Mouse (Mus musculus) liver, embryonic 15.5 days (tissue): ENCODE data around the gene Cx3cl1. TPM values are rescaled to one million over a fixed set of nuclear protein-coding genes. Genes with fewer than 3 reads are reported as not detected.

Source experiments
- ATAC-seq: fragments of 200-750 bp; cut with Nextera tagmentation; 2 replicates; pipeline ENCODE4 v1.8.0; 2017; ENCODE audit warnings: moderate number of reproducible peaks, mild to moderate bottlenecking, moderate library complexity; ENCODE audit not compliant: insufficient read depth
- H3K27ac ChIP-seq: fragments of 300-500 bp; sonication (generic); replicated peaks from 2 replicates; pipeline ENCODE4 v1.5.1; 2015; ENCODE audit warnings: mild to moderate bottlenecking, inconsistent platforms
- H3K27me3 ChIP-seq: fragments of 300-500 bp; sonication (generic); 2 replicates; pipeline ENCODE4 v1.6.1; 2015; ENCODE audit warnings: mild to moderate bottlenecking, inconsistent platforms
- H3K36me3 ChIP-seq: fragments of 300-500 bp; sonication (generic); replicated peaks from 2 replicates; pipeline ENCODE4 v1.6.1; 2015; ENCODE audit warnings: moderate library complexity, mild to moderate bottlenecking, inconsistent platforms
- H3K4me1 ChIP-seq: fragments of 300-500 bp; sonication (generic); replicated peaks from 2 replicates; pipeline ENCODE4 v1.6.1; 2015; ENCODE audit warnings: inconsistent platforms
- H3K4me2 ChIP-seq: fragments of 300-500 bp; sonication (generic); 2 replicates; pipeline ENCODE4 v1.6.1; 2015; ENCODE audit warnings: moderate library complexity, mild to moderate bottlenecking, inconsistent platforms
- H3K4me3 ChIP-seq: fragments of 300-500 bp; sonication (generic); replicated peaks from 2 replicates; pipeline ENCODE4 v1.5.1; 2015; ENCODE audit warnings: mild to moderate bottlenecking, inconsistent platforms
- H3K9ac ChIP-seq: fragments of 300-500 bp; sonication (generic); 2 replicates; pipeline ENCODE4 v1.6.1; 2015; ENCODE audit warnings: moderate library complexity, mild to moderate bottlenecking, inconsistent platforms
- H3K9me3 ChIP-seq: fragments of 300-500 bp; sonication (generic); replicated peaks from 2 replicates; pipeline ENCODE4 v1.6.1; 2016; ENCODE audit warnings: inconsistent platforms
- WGBS: fragments of 180-500 bp; shearing (Covaris S2); methylation state at CpG from one replicate; pipeline ENCODE4 v1.1.7; 2015; ENCODE audit warnings: mixed read lengths; ENCODE audit not compliant: insufficient replicate concordance; 5-methylcytosine and 5-hydroxymethylcytosine counted together
- polyA plus RNA-seq: library from polyadenylated mRNA; unstranded; fragments of >200 nt; fragmentation: Nextera tagmentation; extraction: Ambion mirVana; gene quantifications from 2 replicates; pipeline ENCODE4 v1.2.1, GENCODE M21; 2015

Gene Cx3cl1
- polyA plus RNA-seq, 1 experiment from 2014 or later, result 0.33 TPM

GRCm38 (mm10) chr8:94803551-94803950 is 31.7 kb downstream of the Cx3cl1 start:
- WGBS, result 47% methylated on average over 6 of the region's 6 CpGs
- Histone ChIP-seq H3K27ac (no peak overlapping the region), H3K4me3 (no peak overlapping the region), H3K27me3 (peaks cover 48% of the 10 kb centered on the region), H3K9me3 (no peaks in the 10 kb centered on the region), H3K4me2 (no peak overlapping the region), H3K36me3 (no peaks in the 10 kb centered on the region), H3K9ac (no peak overlapping the region), H3K4me1 (peaks cover 47% of the 10 kb centered on the region)
- no peak for ATAC-seq

DNA sequence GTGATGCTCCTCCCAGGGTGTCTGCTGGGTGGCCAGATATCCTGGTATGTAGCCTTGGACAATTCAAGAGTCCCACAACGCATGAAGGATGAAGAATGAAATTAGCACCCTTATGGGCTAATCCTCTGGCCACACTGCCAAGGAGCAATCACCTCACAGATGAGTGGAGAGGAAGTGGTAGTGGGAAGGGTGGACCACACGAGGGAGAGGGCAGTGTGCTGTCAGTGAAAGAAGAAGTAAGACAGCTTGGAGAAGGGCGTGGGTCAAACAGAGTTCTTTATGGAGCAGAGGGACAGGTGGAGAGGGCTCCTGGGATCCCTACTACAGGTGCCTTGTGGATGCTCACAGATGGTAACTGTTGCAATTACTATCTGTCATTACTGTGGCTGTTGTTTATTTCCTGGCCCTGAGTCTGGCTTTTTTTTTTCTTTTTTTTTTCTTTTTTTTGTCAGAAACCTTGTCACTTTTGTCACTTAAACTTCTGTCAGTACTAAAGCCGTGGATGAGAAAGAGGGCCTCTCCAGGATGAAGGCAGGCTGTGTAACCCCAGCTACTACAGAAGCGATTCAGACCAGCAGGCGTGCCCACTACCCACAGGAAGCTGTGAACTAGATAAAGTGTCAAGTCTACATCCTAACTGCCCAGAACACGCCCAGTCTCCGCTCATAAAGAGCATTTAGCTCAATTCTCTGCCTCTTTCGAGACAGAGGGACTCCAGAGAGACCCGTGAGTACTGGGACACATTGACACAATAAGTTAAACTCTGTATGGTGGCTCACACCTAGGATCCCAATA is 32.9 kb downstream of the Cx3cl1 start:
- WGBS, result 16% methylated on average over 10 of the region's 10 CpGs
- H3K9ac ChIP-seq, result no peak overlapping the region

DNA sequence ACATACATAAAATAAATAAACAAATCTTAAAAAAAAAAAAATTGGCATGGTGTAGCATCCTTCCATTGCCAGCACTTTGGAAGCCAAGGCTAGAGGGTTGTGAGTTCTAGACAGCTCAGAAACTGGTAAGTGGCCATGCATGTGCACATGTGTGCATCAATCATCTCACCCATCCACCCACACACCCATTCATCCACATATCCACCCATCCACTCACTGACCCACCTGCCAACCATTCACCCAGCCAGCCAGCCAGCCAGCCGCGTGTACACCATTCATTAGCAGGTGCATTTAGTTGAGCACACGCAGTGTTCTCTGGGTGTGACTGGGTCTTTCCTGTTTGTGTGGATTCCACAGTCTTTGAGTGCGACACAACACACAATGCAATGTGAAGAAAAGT is 34.0 kb downstream of the Cx3cl1 start:
- H3K36me3 ChIP-seq, result no peaks in the 10 kb centered on the region
- no peak for ATAC-seq
- peaks cover 60% of the 10 kb centered on the region for H3K4me1 ChIP-seq
- no peaks in the 10 kb centered on the region for H3K9me3 ChIP-seq
- peaks cover 45% of the 10 kb centered on the region for H3K27me3 ChIP-seq
- no peak overlapping the region for H3K27ac ChIP-seq
- H3K4me2 ChIP-seq, result no peak overlapping the region
- WGBS, result 63% methylated on average over 4 of the region's 4 CpGs
- no peak overlapping the region for H3K4me3 ChIP-seq
- no peak overlapping the region for H3K9ac ChIP-seq

More for the DNA sequence above, 32.9 kb downstream of the Cx3cl1 start:
- Histone ChIP-seq H3K4me3 (no peak overlapping the region), H3K36me3 (no peaks in the 10 kb centered on the region), H3K27me3 (peaks cover 48% of the 10 kb centered on the region), H3K27ac (no peak overlapping the region), H3K4me2 (no peak overlapping the region), H3K9me3 (no peaks in the 10 kb centered on the region), H3K4me1 (peaks cover 59% of the 10 kb centered on the region)
- ATAC-seq, result no peak

GRCm38 (mm10) chr8:94807506-94807905 is 35.7 kb downstream of the Cx3cl1 start:
- Histone ChIP-seq H3K9me3 (no peaks in the 10 kb centered on the region), H3K36me3 (no peaks in the 10 kb centered on the region), H3K4me3 (no peak overlapping the region), H3K4me2 (no peak overlapping the region), H3K27me3 (peaks cover 28% of the 10 kb centered on the region), H3K27ac (no peak overlapping the region), H3K9ac (no peak overlapping the region), H3K4me1 (peaks cover 48% of the 10 kb centered on the region)
- 60% methylated on average over 7 of the region's 7 CpGs for WGBS
- no peak for ATAC-seq

GRCm38 (mm10) chr8:94808372-94808771 is 36.6 kb downstream of the Cx3cl1 start:
- Histone ChIP-seq H3K9me3 (no peaks in the 10 kb centered on the region), H3K4me2 (no peak overlapping the region), H3K4me3 (no peak overlapping the region), H3K27me3 (peaks cover 28% of the 10 kb centered on the region), H3K9ac (no peak overlapping the region), H3K36me3 (no peaks in the 10 kb centered on the region), H3K4me1 (peaks cover 49% of the 10 kb centered on the region), H3K27ac (no peak overlapping the region)
- ATAC-seq, result no peak
- 55% methylated on average over 6 of the region's 6 CpGs for WGBS

DNA sequence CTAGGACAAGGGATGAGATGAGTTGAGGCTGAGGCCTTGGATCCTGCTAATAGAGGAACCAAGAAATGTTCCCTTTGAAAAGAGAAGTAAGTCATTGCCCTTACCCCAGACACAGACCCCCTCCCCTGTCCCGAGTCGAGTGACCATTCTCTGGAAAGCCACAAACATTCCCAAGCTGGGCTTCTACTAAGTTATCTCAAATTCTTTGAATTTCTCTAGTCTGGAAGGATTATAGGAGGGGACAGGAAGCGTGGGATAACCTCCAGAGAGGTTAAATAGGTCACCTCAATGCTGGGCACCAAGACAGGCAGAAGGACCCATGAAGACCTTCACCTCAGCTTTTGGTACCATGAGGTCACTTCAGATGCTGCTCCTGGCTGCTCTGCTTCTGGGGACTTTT is 38.3 kb downstream of the Cx3cl1 start, which contains the start of gene Ccl17:
Gene Ccl17, plus strand, starts transcription at position 301 of the 400 bp plus-strand sequence.
- 29% methylated on average over 3 of the region's 3 CpGs for WGBS
- no peak within 1 kb of the TSS for H3K9ac ChIP-seq
- H3K36me3 ChIP-seq, result no peaks in the 10 kb centered on the region
- H3K4me2 ChIP-seq, result no peak within 1 kb of the TSS
- H3K27me3 ChIP-seq, result peaks cover 16% of the 10 kb centered on the region
- 0 out of 2 replicates have a peak within 1 kb of the TSS, but pooled peaks have one; percentile 14 for H3K27ac ChIP-seq
- H3K4me1 ChIP-seq, result peaks cover 35% of the 10 kb centered on the region
- no peak for ATAC-seq
- H3K9me3 ChIP-seq, result no peaks in the 10 kb centered on the region
- no peak within 1 kb of the TSS for H3K4me3 ChIP-seq

- Histone ChIP-seq H3K27me3 (peaks cover 14% of the 10 kb centered on the region), H3K4me2 (no peak overlapping the region), H3K4me3 (no peak overlapping the region), H3K9me3 (no peaks in the 10 kb centered on the region), H3K4me1 (peaks cover 33% of the 10 kb centered on the region), H3K36me3 (no peaks in the 10 kb centered on the region), H3K27ac (no peak overlapping the region), H3K9ac (no peak overlapping the region)
- 69% methylated on average over 5 of the region's 5 CpGs for WGBS
- no peak for ATAC-seq
These were observed 39.0 kb downstream of the Cx3cl1 start for GRCm38 (mm10) chr8:94810855-94811254.

GRCm38 (mm10) chr8:94811654-94812053 is 39.8 kb downstream of the Cx3cl1 start:
- H3K4me1 ChIP-seq, result peaks cover 33% of the 10 kb centered on the region
- no peak overlapping the region for H3K9ac ChIP-seq
- 0 out of 2 replicates have a peak overlapping the region, but pooled peaks have one; percentile 9 for H3K27ac ChIP-seq
- no peak overlapping the region for H3K4me2 ChIP-seq
- H3K36me3 ChIP-seq, result no peaks in the 10 kb centered on the region
- no peak overlapping the region for H3K4me3 ChIP-seq
- whole genome bisulfite sequencing, result 46% methylated on average over 6 of the region's 6 CpGs
- H3K27me3 ChIP-seq, result peaks cover 6% of the 10 kb centered on the region
- no peaks in the 10 kb centered on the region for H3K9me3 ChIP-seq
- ATAC-seq, result no peak

- Histone ChIP-seq H3K4me2 (no peak overlapping the region), H3K4me3 (no peak overlapping the region), H3K27me3 (peaks cover under 1% of the 10 kb centered on the region), H3K27ac (no peak overlapping the region), H3K9me3 (no peaks in the 10 kb centered on the region), H3K9ac (no peak overlapping the region), H3K4me1 (peaks cover 31% of the 10 kb centered on the region), H3K36me3 (no peaks in the 10 kb centered on the region)
- ATAC-seq, result peak; percentile 26; the same call in 1 of the 2 replicates
- 32% methylated on average over 6 of the region's 6 CpGs for WGBS
These were observed 40.9 kb downstream of the Cx3cl1 start for GRCm38 (mm10) chr8:94812645-94813098.

GRCm38 (mm10) chr8:94814556-94814955 is 42.7 kb downstream of the Cx3cl1 start:
- H3K27me3 ChIP-seq, result no peaks in the 10 kb centered on the region; the same call in 1 of the 2 replicates
- peaks cover 14% of the 10 kb centered on the region for H3K4me1 ChIP-seq
- H3K36me3 ChIP-seq, result no peaks in the 10 kb centered on the region; the same call in 1 of the 2 replicates
- H3K27ac ChIP-seq, result no peak overlapping the region
- no peak overlapping the region for H3K4me2 ChIP-seq
- no peaks in the 10 kb centered on the region for H3K9me3 ChIP-seq
- H3K4me3 ChIP-seq, result no peak overlapping the region
- no peak for ATAC-seq
- WGBS, result 0% methylated on average over 1 of the region's 1 CpGs
- H3K9ac ChIP-seq, result no peak overlapping the region

- WGBS, result 45% methylated on average over 11 of the region's 11 CpGs
- ATAC-seq, result no peak
- Histone ChIP-seq H3K9ac (no peak overlapping the region), H3K36me3 (peaks cover 25% of the 10 kb centered on the region), H3K4me2 (no peak overlapping the region), H3K4me1 (peaks cover 19% of the 10 kb centered on the region), H3K27me3 (no peaks in the 10 kb centered on the region), H3K9me3 (no peaks in the 10 kb centered on the region), H3K4me3 (no peak overlapping the region), H3K27ac (no peak overlapping the region)
These were observed 46.1 kb downstream of the Cx3cl1 start for GRCm38 (mm10) chr8:94817933-94818332.
